Mouse (Mus musculus): ENCODE measurements at regions not wholly inside any gene's neighbourhood (a gene's known extent, or its start where the extent isn't known, plus 50 kb on each side); places are given as distances from the start of the nearest gene placed in this dataset.

DNA sequence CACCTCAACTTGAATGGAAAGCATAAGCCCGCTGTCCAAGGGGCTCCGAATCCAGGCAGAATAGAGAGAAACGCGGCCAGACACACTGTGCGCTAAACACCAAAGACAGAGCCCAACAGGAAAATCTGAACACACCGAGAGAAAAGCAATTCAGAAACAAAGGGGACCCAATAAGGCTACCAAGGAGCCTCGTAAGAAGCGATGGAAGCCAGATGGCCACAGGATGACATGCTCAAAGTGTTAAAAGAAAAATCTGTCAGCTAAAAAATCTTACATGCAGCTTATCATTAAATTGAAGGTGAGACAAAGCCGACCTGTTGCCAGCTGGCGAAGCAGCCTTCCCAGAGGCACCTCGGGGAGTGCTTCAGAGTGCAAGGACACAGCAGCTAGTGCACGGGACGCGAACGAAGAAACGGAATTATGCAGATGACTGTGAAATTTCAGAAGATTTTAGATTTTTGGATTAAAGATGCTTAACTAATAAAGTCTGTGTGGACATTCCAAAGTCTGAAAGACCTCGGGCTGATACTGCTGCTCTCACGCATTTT, 73.2 kb upstream of the A530016L24Rik start:
- no peak for DNase-seq (ENCODE audit: extremely low spot score, low spot score)
- H3K27ac ChIP-seq = peak overlapping the region; percentile 36; the same call in 1 of the 2 replicates
- H3K9me3 ChIP-seq = no peaks in the 10 kb centered on the region
- peaks cover 10% of the 10 kb centered on the region; the same call in 1 of the 2 replicates for H3K27me3 ChIP-seq (ENCODE audit: poor library complexity, severe bottlenecking)
- no peaks in the 10 kb centered on the region for H3K36me3 ChIP-seq (replicated peaks)
- no peak overlapping the region for H3K4me3 ChIP-seq
- peaks cover 28% of the 10 kb centered on the region for H3K4me1 ChIP-seq
- WGBS = 91% methylated on average over 18 of the region's 18 CpGs

DNA sequence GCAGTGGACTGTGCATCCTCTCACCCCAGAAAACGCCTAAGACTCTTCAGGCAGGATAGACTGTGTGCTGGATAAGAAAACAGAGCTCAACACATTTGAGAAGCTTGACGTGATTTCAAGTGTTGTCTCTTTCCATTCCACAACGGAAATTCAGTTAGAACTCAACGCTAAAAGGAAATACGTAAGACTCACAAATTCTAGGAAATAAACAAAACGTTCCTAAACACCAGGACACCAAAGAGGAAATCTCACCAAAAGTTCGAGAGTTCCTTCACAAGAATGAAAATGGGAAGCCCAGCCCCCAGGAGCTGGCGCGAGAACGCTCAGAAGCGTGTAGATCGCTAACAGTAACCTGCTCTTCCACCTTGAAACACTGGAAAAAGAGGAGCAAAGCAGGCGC, 72.7 kb upstream of the A530016L24Rik start:
- Histone ChIP-seq H3K4me3 (no peak overlapping the region), H3K9me3 (no peaks in the 10 kb centered on the region), H3K27ac (no peak overlapping the region), H3K27me3 (ENCODE audit: poor library complexity, severe bottlenecking) (peaks cover 10% of the 10 kb centered on the region; the same call in 1 of the 2 replicates), H3K4me1 (peaks cover 23% of the 10 kb centered on the region), H3K36me3 (replicated peaks) (no peaks in the 10 kb centered on the region)
- DNase-seq (ENCODE audit: extremely low spot score, low spot score) = no peak
- WGBS = 92% methylated on average over 13 of the region's 13 CpGs

DNA sequence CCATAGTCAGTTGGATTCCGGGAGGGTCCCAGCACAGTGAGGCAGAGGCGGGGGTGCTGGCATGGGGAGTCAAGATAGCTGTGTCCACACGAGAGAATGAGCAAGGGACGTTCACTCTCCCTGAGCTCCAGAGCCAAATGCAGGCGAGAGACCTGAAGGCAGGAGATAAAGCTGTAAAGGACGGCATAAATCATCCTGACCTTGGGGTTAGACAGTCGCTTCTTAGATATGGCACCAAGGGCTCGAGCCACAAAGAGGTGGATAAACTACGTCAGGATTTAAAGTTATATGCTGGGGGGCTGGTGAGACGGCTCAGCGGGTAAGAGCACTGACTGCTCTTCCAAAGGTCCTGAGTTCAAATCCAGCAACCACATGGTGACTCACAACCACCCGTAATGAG, 70.6 kb upstream of the A530016L24Rik start:
- no peak for DNase-seq (ENCODE audit: extremely low spot score, low spot score)
- Histone ChIP-seq H3K4me3 (no peak overlapping the region), H3K27me3 (ENCODE audit: poor library complexity, severe bottlenecking) (no peaks in the 10 kb centered on the region), H3K9me3 (no peaks in the 10 kb centered on the region), H3K4me1 (peaks cover 15% of the 10 kb centered on the region; the same call in 1 of the 2 replicates), H3K36me3 (replicated peaks) (no peaks in the 10 kb centered on the region), H3K27ac (no peak overlapping the region)
- WGBS = 92% methylated on average over 12 of the region's 12 CpGs

DNA sequence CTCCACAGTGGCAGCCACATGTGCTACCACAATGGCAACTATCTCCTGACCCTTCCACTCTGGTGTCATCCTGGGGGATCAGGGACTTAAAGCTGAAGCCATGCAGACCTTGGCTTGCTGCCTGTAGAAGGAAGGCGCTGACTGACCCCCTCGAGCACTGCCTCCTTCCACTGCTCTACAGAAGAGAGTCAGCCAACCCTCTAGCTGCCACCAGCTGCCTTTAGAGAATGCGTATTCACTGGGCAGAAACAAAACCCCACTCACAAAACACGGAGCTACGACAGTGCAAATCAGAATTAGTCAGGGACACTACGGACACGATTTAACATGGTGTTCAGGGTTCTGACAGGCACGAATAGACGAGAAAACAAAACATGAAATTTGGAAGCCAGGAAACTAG, 67.1 kb upstream of the A530016L24Rik start:
- DNase-seq (ENCODE audit: extremely low spot score, low spot score) = no peak
- WGBS = 91% methylated on average over 9 of the region's 9 CpGs
- H3K4me1 ChIP-seq = peaks cover 19% of the 10 kb centered on the region
- H3K27me3 ChIP-seq (ENCODE audit: poor library complexity, severe bottlenecking) = 0 out of 2 replicates have a peak, but pooled peaks cover 4% of the 10 kb centered on the region
- no peaks in the 10 kb centered on the region; the same call in 1 of the 2 replicates for H3K9me3 ChIP-seq
- H3K27ac ChIP-seq = peak overlapping the region; percentile 13
- H3K4me3 ChIP-seq = no peak overlapping the region
- no peaks in the 10 kb centered on the region for H3K36me3 ChIP-seq (replicated peaks)

DNA sequence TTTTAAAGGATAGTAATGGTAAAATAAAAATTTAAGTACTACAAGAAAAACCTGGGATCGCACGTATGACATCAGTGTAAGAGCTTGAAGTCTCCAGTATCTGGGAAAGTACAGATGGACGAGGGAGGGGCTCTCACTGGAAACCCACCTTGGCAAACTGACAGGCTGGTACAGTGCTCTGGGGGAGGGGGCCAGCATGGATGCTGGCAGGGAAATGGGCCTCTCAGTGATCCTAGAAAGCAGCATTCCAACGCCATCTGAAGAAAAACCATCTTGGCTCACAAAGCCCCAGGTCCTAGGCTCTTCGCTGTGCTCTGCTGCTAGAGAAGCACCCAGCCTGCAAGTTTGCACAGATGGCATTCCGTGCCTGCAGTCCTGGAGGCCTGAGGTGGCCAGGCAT, 65.1 kb upstream of the A530016L24Rik start:
- no peak overlapping the region for H3K4me3 ChIP-seq
- no peaks in the 10 kb centered on the region; the same call in 1 of the 2 replicates for H3K9me3 ChIP-seq
- no peaks in the 10 kb centered on the region for H3K36me3 ChIP-seq (replicated peaks)
- 89% methylated on average over 6 of the region's 6 CpGs for WGBS
- H3K4me1 ChIP-seq = peaks cover 35% of the 10 kb centered on the region
- no peak overlapping the region for H3K27ac ChIP-seq
- DNase-seq (ENCODE audit: extremely low spot score, low spot score) = no peak
- H3K27me3 ChIP-seq (ENCODE audit: poor library complexity, severe bottlenecking) = 0 out of 2 replicates have a peak, but pooled peaks cover 4% of the 10 kb centered on the region

DNA sequence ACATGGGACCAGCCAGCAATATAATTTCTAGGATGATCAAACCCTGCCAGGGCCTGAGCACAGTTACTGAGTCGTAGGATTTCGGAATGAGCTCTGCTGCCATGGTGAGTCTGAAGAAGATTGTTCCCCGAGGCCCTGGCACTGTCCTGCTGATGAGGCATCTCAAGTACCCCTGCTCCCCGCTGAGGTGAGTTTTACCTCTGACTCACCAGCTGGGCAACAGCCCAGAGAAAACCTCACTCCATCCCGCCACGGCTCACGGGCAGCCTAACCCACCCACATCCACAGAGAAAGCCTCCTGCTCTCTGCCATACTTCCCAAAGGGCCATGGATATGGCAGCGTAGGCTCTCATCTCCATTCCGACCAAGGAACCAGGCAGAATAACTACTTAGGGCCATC, 62.6 kb upstream of the A530016L24Rik start:
- no peaks in the 10 kb centered on the region; the same call in 1 of the 2 replicates for H3K9me3 ChIP-seq
- H3K27me3 ChIP-seq (ENCODE audit: poor library complexity, severe bottlenecking) = 0 out of 2 replicates have a peak, but pooled peaks cover 4% of the 10 kb centered on the region
- WGBS = 87% methylated on average over 9 of the region's 9 CpGs
- peaks cover 58% of the 10 kb centered on the region for H3K4me1 ChIP-seq
- peak overlapping the region; percentile 40; the same call in 1 of the 2 replicates for H3K27ac ChIP-seq
- no peak overlapping the region for H3K4me3 ChIP-seq
- no peaks in the 10 kb centered on the region for H3K36me3 ChIP-seq (replicated peaks)
- no peak for DNase-seq (ENCODE audit: extremely low spot score, low spot score)

DNA sequence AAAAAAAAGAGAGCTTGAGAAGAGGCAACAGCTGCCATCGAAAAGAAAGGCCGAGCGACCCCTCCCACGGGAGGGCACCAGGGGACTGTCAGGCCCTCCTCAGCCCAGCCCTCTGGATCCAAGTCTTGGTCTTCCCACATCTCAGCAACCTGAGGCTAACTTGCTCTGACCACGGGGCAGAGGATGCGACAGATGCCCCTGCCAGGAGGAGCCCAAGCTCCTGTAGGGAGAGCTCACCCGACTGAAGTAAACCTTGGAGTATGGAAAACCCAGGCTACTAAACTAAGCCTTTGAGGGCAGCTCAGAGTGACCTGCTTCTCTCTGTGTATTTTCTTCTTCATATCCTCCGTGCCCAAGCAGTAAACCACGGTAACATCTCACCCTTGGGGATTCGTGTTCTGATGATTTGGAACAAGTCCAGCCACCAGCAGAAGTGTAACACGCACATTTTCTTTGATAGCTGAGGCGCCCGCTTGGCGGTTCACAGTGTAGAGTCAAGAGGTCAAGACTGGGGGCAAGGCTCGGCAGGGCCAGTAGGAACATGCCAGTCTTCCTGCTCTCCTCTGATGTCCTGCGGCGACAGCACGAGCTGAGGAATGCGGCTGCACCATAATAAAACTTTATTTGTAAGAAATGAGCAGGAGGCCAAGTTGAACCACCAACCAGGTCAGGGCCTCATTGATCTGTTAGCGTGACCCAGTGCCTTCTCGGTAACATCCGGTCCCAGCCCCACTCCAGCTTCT, 59.0 kb upstream of the A530016L24Rik start:
- peaks cover 78% of the 10 kb centered on the region for H3K4me1 ChIP-seq
- H3K27ac ChIP-seq = peak overlapping the region; percentile 62
- no peak for DNase-seq (ENCODE audit: extremely low spot score, low spot score)
- no peak overlapping the region for H3K4me3 ChIP-seq
- peaks cover 8% of the 10 kb centered on the region; the same call in 1 of the 2 replicates for H3K27me3 ChIP-seq (ENCODE audit: poor library complexity, severe bottlenecking)
- no peaks in the 10 kb centered on the region for H3K36me3 ChIP-seq (replicated peaks)
- no peaks in the 10 kb centered on the region for H3K9me3 ChIP-seq
- 79% methylated on average over 22 of the region's 22 CpGs for WGBS

DNA sequence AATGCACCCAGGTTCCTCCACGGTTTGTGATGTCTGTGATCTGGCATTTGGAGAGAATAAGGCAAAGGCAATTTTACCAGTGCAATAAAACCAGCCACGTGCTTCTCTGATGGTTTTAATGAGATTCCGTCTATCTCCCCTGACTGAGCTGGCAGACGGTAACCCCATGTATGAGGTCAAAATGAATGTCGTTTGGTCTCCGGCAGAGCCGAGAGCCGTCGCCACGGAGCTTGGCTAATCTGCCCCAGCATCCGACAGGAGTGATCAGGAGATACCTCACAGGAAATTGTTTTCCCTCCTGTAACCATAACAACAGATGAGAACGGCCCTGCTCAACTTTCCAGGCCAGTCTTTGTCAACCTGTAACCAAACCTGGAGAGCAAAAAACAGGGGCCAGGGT, 55.9 kb upstream of the A530016L24Rik start:
- Histone ChIP-seq H3K27ac (peak overlapping the region; percentile 17), H3K27me3 (ENCODE audit: poor library complexity, severe bottlenecking) (peaks cover 9% of the 10 kb centered on the region; the same call in 1 of the 2 replicates), H3K9me3 (no peaks in the 10 kb centered on the region), H3K4me3 (no peak overlapping the region), H3K4me1 (peaks cover 72% of the 10 kb centered on the region), H3K36me3 (replicated peaks) (no peaks in the 10 kb centered on the region)
- 55% methylated on average over 12 of the region's 12 CpGs for WGBS
- no peak for DNase-seq (ENCODE audit: extremely low spot score, low spot score)

DNA sequence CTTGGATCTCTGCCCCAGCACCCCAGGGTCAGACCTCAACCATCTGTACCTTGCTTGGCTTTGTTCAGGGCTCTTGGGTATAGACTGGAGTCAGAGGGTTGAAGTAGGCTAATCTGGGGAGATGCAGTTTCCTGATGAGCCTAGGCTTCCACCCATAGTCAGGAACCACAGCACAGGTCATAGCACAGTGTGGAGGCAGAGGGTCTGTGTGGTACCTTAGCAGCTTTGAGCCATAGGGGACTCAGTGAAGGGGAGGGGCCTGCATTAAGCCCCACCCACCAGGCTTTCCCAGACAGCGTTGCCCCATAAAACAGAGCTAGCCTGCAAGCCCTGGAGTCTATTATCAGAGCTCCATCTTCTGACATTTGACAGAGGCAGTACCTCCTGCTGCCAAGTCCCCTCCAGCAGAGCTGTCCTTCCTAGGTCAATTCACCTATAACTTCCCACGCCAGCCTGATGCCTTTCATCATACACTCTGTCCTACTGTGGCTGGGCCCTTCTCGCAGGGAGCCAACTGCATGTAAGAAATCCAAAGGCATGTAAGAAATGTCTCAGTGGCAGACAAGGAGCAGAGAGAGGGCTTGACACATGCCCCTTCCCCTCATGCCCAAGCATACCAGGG, 54.5 kb upstream of the A530016L24Rik start:
- no peaks in the 10 kb centered on the region for H3K36me3 ChIP-seq (replicated peaks)
- WGBS = 74% methylated on average over 3 of the region's 3 CpGs
- peaks cover 59% of the 10 kb centered on the region for H3K4me1 ChIP-seq
- H3K9me3 ChIP-seq = no peaks in the 10 kb centered on the region
- peak overlapping the region; percentile 65; the same call in 1 of the 2 replicates for H3K27ac ChIP-seq
- no peak overlapping the region for H3K4me3 ChIP-seq
- H3K27me3 ChIP-seq (ENCODE audit: poor library complexity, severe bottlenecking) = peaks cover 11% of the 10 kb centered on the region; the same call in 1 of the 2 replicates
- no peak for DNase-seq (ENCODE audit: extremely low spot score, low spot score)

DNA sequence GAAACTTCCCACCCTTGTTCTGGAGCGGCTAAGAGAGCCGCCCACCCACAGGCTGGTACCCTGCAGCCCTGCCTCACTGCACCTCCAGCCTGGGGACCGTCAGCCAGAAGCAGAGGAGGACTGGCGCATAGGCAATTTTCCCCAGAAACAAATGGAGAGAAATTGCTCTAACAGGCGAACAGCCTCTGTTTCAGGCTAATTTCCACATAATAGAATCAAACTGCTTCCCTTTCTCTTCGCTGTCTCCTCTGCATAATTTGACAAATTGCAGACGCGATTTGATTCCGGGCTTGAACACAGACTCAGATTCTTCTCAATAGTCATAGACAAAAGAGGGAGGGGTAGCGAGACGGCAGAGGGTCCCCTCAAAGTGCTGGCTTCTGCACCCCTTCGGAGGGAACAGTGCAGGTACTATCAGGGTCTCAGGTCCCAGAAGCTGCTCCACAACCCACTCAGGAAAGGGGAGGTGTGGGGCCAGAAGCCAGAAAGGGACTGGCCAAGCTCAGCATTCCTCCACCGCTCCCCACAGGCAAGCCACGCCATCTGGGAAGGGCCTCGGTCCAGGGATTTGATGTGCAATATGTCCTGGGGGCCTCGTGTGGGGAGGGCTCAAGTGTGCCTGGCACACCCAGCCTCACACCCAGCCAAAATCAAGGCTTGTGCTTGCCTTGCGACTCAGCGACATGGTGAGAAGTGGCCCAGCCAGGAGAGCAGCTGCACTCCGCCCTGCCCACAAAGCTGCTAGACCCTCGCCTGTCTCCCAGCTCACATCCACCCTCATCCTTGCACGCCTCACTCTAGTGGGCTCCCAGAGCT, 53.7 kb upstream of the A530016L24Rik start:
- peaks cover 51% of the 10 kb centered on the region for H3K4me1 ChIP-seq
- peak overlapping the region; percentile 65 for H3K27ac ChIP-seq
- no peak overlapping the region for H3K4me3 ChIP-seq
- H3K27me3 ChIP-seq (ENCODE audit: poor library complexity, severe bottlenecking) = peaks cover 11% of the 10 kb centered on the region; the same call in 1 of the 2 replicates
- H3K36me3 ChIP-seq (replicated peaks) = no peaks in the 10 kb centered on the region
- 76% methylated on average over 21 of the region's 21 CpGs for WGBS
- H3K9me3 ChIP-seq = no peaks in the 10 kb centered on the region
- no peak for DNase-seq (ENCODE audit: extremely low spot score, low spot score)

DNA sequence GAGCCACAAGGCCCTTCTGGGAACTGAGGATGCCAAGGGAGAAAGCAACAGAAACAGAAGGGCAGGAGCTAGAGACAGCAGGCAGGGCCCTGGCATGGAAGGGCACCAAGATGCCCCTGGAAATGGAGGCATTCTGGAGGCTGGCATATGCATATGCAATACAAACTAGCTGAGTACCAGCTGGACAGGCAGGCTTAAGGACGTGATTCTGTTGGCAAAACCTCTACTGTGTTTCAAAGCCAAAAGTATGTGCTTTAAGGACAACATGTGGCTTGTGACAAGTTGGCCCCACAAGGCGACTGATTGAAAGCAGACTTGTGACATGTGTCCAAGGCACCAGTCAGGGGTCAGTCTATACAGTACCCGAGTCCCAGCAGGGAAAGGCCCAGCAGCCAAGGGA, 52.2 kb upstream of the A530016L24Rik start:
- Histone ChIP-seq H3K27me3 (ENCODE audit: poor library complexity, severe bottlenecking) (peaks cover 11% of the 10 kb centered on the region; the same call in 1 of the 2 replicates), H3K4me1 (peaks cover 41% of the 10 kb centered on the region), H3K27ac (0 out of 2 replicates have a peak overlapping the region, but pooled peaks have one; percentile 22), H3K9me3 (no peaks in the 10 kb centered on the region), H3K4me3 (no peak overlapping the region), H3K36me3 (replicated peaks) (no peaks in the 10 kb centered on the region)
- 73% methylated on average over 3 of the region's 3 CpGs for WGBS
- no peak for DNase-seq (ENCODE audit: extremely low spot score, low spot score)

DNA sequence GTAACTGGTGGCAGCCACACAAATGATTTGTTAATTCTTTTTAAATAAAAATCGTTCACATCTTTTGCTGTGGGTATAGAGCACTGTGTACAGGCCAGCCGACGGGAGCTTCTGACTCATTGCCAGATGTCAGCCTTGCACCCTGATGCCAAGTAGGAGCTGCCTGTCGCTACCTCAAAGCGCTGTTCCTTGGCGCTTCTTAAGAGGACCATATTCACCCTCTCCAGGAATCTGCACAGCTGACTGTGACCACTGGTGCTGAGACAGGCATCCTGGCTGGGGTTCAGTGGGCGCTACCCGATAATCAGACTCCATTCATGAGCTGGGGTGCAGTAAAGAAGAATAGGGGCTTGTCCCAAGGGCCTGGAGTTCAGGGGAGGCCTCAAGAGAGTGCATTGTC, 51.0 kb upstream of the A530016L24Rik start:
- no peak overlapping the region for H3K27ac ChIP-seq
- 88% methylated on average over 8 of the region's 8 CpGs for WGBS
- H3K4me1 ChIP-seq = peaks cover 30% of the 10 kb centered on the region
- H3K4me3 ChIP-seq = no peak overlapping the region
- no peak for DNase-seq (ENCODE audit: extremely low spot score, low spot score)
- H3K36me3 ChIP-seq (replicated peaks) = no peaks in the 10 kb centered on the region
- H3K9me3 ChIP-seq = no peaks in the 10 kb centered on the region
- H3K27me3 ChIP-seq (ENCODE audit: poor library complexity, severe bottlenecking) = 0 out of 2 replicates have a peak, but pooled peaks cover 7% of the 10 kb centered on the region

All from forebrain, embryonic 10.5 days (tissue).